8 mouse cellular contexts compared by ENCODE assay signal in genomic region chr8:92356613-92357375, GRCm38 (mm10). TPM values are rescaled to one million over a fixed set of nuclear protein-coding genes. Genes with fewer than 3 reads are reported as not detected.
DNase-seq lines count a peak whose midpoint lies in the region; ATAC-seq lines count a peak whose summit lies in the region.

No protein-coding gene starts in this region.

- H3K9me3 ChIP-seq in embryonic facial prominence, embryonic 10.5 days, result no peaks in the 10 kb centered on the region
- H3K9me3 ChIP-seq in hindbrain, embryonic 12.5 days (replicated peaks), result no peaks in the 10 kb centered on the region
- H3K9me3 ChIP-seq in midbrain, embryonic 11.5 days (ENCODE audit: control insufficient read depth, low read length), result no peaks in the 10 kb centered on the region

- DNase-seq in kidney, adult 9 months, result peak; percentile 7
- no peak for DNase-seq in kidney, postnatal 25 days
- no peak for DNase-seq in embryonic facial prominence, embryonic 10.5 days (ENCODE audit: low spot score)
- DNase-seq in midbrain, embryonic 11.5 days (ENCODE audit: low spot score, missing footprints), result no peak
- DNase-seq in adrenal gland, adult (ENCODE audit: inconsistent age in 2 of 2, low spot score in 1 of 2), result no peak
- DNase-seq in urinary bladder, postnatal 10 days (ENCODE audit: low spot score), result no peak
- DNase-seq in spleen, adult 18-20 months, result no peak

- under 1% methylated on average over 40 of the region's 40 CpGs for WGBS in embryonic facial prominence, embryonic 10.5 days
- 1% methylated on average over 40 of the region's 40 CpGs for WGBS in hindbrain, embryonic 12.5 days
- 0% methylated on average over 40 of the region's 40 CpGs for WGBS in midbrain, embryonic 11.5 days

- H3K27me3 ChIP-seq in embryonic facial prominence, embryonic 10.5 days (replicated peaks; ENCODE audit: low read depth, poor library complexity, severe bottlenecking), result peaks cover 68% of the 10 kb centered on the region
- peaks cover 13% of the 10 kb centered on the region for H3K27me3 ChIP-seq in hindbrain, embryonic 12.5 days
- H3K27me3 ChIP-seq in midbrain, embryonic 11.5 days (ENCODE audit: control insufficient read depth, insufficient read depth, low read length), result no peaks in the 10 kb centered on the region

- H3K27ac ChIP-seq in embryonic facial prominence, embryonic 10.5 days (replicated peaks), result peak overlapping the region; percentile 94
- H3K27ac ChIP-seq in hindbrain, embryonic 12.5 days, result peak overlapping the region; percentile 98
- H3K27ac ChIP-seq in midbrain, embryonic 11.5 days (ENCODE audit: low read depth, low read length), result peak overlapping the region; percentile 100

- H3K36me3 ChIP-seq in embryonic facial prominence, embryonic 10.5 days (replicated peaks), result peaks cover 10% of the 10 kb centered on the region
- peaks cover 10% of the 10 kb centered on the region for H3K36me3 ChIP-seq in hindbrain, embryonic 12.5 days
- peaks cover 4% of the 10 kb centered on the region; the same call in 1 of the 2 replicates for H3K36me3 ChIP-seq in midbrain, embryonic 11.5 days (ENCODE audit: control insufficient read depth, insufficient read depth, low read length)

- peak overlapping the region; percentile 79 for H3K4me3 ChIP-seq in embryonic facial prominence, embryonic 10.5 days
- peak overlapping the region; percentile 80 for H3K4me3 ChIP-seq in hindbrain, embryonic 12.5 days
- peak overlapping the region; percentile 97 for H3K4me3 ChIP-seq in midbrain, embryonic 11.5 days (ENCODE audit: low read depth, low read length)

- peaks cover 76% of the 10 kb centered on the region for H3K4me1 ChIP-seq in embryonic facial prominence, embryonic 10.5 days
- H3K4me1 ChIP-seq in hindbrain, embryonic 12.5 days, result peaks cover 32% of the 10 kb centered on the region
- peaks cover 18% of the 10 kb centered on the region for H3K4me1 ChIP-seq in midbrain, embryonic 11.5 days (ENCODE audit: control insufficient read depth, insufficient read depth, low read length)

- H3K9ac ChIP-seq in hindbrain, embryonic 12.5 days, result peak overlapping the region; percentile 97
- H3K9ac ChIP-seq in midbrain, embryonic 11.5 days (ENCODE audit: low read length), result peak overlapping the region; percentile 96

- peak overlapping the region; percentile 87 for H3K4me2 ChIP-seq in hindbrain, embryonic 12.5 days (replicated peaks)
- H3K4me2 ChIP-seq in midbrain, embryonic 11.5 days, result peak overlapping the region; percentile 90

- peak; percentile 13; the same call in 1 of the 2 replicates for ATAC-seq in hindbrain, embryonic 12.5 days (ENCODE audit: low FRiP score)
- no peak for ATAC-seq in midbrain, embryonic 11.5 days (ENCODE audit: low FRiP score)

RNA-seq across cellular contexts. Expression of gene Irx5, which starts 0.6 kb away (rescaled TPM):
- 9.5 and 10.2 TPM in 2 replicates for polyA plus RNA-seq in embryonic facial prominence, embryonic 10.5 days (2016; fragmentation: Nextera tagmentation; extraction: Ambion mirVana)
- 41.5 and 43.3 TPM in 2 replicates for polyA plus RNA-seq in hindbrain, embryonic 12.5 days (2016; fragmentation: Nextera tagmentation; extraction: Ambion mirVana)
- polyA plus RNA-seq in midbrain, embryonic 11.5 days (2014; fragmentation: Nextera tagmentation; extraction: Ambion mirVana), result 40.5 and 43.2 TPM in 2 replicates
